Mouse (Mus musculus): ENCODE measurements around the gene Kctd14. TPM values are rescaled to one million over a fixed set of nuclear protein-coding genes. Genes with fewer than 3 reads are reported as not detected.
"Not testable (repeated sequence)": the region's sequence is repeated elsewhere in the genome, so short reads cannot be mapped to it uniquely, and the experiment has no call there.

Gene Kctd14
- polyA plus RNA-seq (2015; fragmentation: Nextera tagmentation; extraction: Ambion mirVana), result 1.4 and 1.5 TPM in 2 replicates

GRCm38 (mm10) chr7:97451023-97451422 is at the start of gene Kctd14:
Kctd14 (plus strand) TSS chr7:97451323.
- not testable (repeated sequence) for H3K27ac ChIP-seq (ENCODE audit: low read length); H3K27me3 ChIP-seq (ENCODE audit: control insufficient read depth, insufficient read depth, low read length); H3K9me3 ChIP-seq (replicated peaks; ENCODE audit: control insufficient read depth, low read length); ATAC-seq (replicated peaks; ENCODE audit: extremely low read depth, insufficient read depth, low FRiP score); H3K9ac ChIP-seq (ENCODE audit: low read length); H3K4me3 ChIP-seq (ENCODE audit: low read length); H3K36me3 ChIP-seq (ENCODE audit: control insufficient read depth, insufficient read depth)
- Histone ChIP-seq H3K4me1 (ENCODE audit: control insufficient read depth, insufficient read depth, low read length) (peaks cover 18% of the 10 kb centered on the region), H3K4me2 (ENCODE audit: low read depth, low read length) (peak within 1 kb of the TSS; percentile 19; the same call in 1 of the 2 replicates)
- 55% methylated on average over 2 of the region's 2 CpGs for WGBS

- Histone ChIP-seq H3K4me3 (ENCODE audit: low read length) (no peak overlapping the region), H3K9ac (ENCODE audit: low read length) (no peak overlapping the region), H3K27me3 (ENCODE audit: control insufficient read depth, insufficient read depth, low read length) (no peaks in the 10 kb centered on the region), H3K27ac (ENCODE audit: low read length) (no peak overlapping the region), H3K4me2 (ENCODE audit: low read depth, low read length) (no peak overlapping the region), H3K4me1 (ENCODE audit: control insufficient read depth, insufficient read depth, low read length) (peaks cover 5% of the 10 kb centered on the region), H3K9me3 (replicated peaks; ENCODE audit: control insufficient read depth, low read length) (peaks cover under 1% of the 10 kb centered on the region; the same call in 1 of the 2 replicates), H3K36me3 (ENCODE audit: control insufficient read depth, insufficient read depth) (peaks cover 52% of the 10 kb centered on the region)
- no peak for ATAC-seq (replicated peaks; ENCODE audit: extremely low read depth, insufficient read depth, low FRiP score)
- 83% methylated on average over 10 of the region's 10 CpGs for WGBS
These were observed 44.0 kb upstream of the Kctd14 start for GRCm38 (mm10) chr7:97407145-97407544.

DNA sequence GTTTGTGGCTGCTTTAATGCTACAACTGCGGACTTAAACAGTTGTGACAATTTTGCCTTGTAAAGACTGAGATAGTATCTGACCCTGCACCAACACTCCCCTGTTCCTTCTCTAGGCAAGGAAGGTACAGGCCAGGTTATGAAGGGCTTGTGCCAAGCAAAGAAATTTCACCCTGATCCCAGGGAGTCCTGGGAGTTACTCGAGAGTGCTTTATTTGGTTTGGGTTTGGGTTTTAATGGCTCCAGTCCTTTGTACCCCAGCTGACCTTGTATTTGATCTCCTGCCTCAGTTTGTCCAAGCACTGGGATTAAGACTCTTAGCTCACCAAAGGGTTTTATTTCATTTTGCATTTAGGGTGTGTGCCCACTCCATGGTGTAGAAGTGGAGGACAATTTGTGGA is 40.0 kb upstream of the Kctd14 start:
- Histone ChIP-seq H3K4me3 (ENCODE audit: low read length) (no peak overlapping the region), H3K9ac (ENCODE audit: low read length) (no peak overlapping the region), H3K27ac (ENCODE audit: low read length) (no peak overlapping the region), H3K4me2 (ENCODE audit: low read depth, low read length) (no peak overlapping the region), H3K27me3 (ENCODE audit: control insufficient read depth, insufficient read depth, low read length) (no peaks in the 10 kb centered on the region), H3K36me3 (ENCODE audit: control insufficient read depth, insufficient read depth) (peaks cover 40% of the 10 kb centered on the region), H3K9me3 (replicated peaks; ENCODE audit: control insufficient read depth, low read length) (no peaks in the 10 kb centered on the region), H3K4me1 (ENCODE audit: control insufficient read depth, insufficient read depth, low read length) (0 out of 2 replicates have a peak, but pooled peaks cover 6% of the 10 kb centered on the region)
- no peak for ATAC-seq (replicated peaks; ENCODE audit: extremely low read depth, insufficient read depth, low FRiP score)
- WGBS, result 92% methylated on average over 2 of the region's 2 CpGs

- no peak overlapping the region for H3K4me3 ChIP-seq (ENCODE audit: low read length)
- ATAC-seq (replicated peaks; ENCODE audit: extremely low read depth, insufficient read depth, low FRiP score), result no peak
- H3K9ac ChIP-seq (ENCODE audit: low read length), result no peak overlapping the region
- peaks cover 40% of the 10 kb centered on the region for H3K36me3 ChIP-seq (ENCODE audit: control insufficient read depth, insufficient read depth)
- 0 out of 2 replicates have a peak, but pooled peaks cover 6% of the 10 kb centered on the region for H3K4me1 ChIP-seq (ENCODE audit: control insufficient read depth, insufficient read depth, low read length)
- 83% methylated on average over 3 of the region's 3 CpGs for WGBS
- no peaks in the 10 kb centered on the region for H3K27me3 ChIP-seq (ENCODE audit: control insufficient read depth, insufficient read depth, low read length)
- H3K4me2 ChIP-seq (ENCODE audit: low read depth, low read length), result no peak overlapping the region
- H3K27ac ChIP-seq (ENCODE audit: low read length), result no peak overlapping the region
- no peaks in the 10 kb centered on the region for H3K9me3 ChIP-seq (replicated peaks; ENCODE audit: control insufficient read depth, low read length)
These were observed 39.5 kb upstream of the Kctd14 start for GRCm38 (mm10) chr7:97411575-97411974.

DNA sequence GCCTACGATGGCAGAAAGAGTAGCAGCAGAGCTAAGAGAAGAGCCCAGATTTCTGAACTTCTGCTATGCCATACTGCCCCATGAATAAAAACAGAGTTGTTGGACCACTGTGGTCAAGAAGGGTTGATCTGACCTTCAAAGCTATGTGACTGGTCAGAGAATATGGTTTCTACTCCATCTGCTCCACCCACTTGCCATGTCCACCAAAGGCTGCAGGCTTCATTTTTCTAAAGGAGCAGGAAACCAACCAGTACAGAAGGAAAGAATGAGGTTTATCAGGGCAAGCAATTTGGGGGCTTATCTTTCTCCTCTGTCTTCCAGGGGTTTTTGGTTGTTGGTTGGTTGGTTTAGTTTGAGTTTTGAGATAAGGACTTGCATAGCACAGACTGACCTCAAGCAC is 37.1 kb upstream of the Kctd14 start:
- H3K4me3 ChIP-seq (ENCODE audit: low read length), result no peak overlapping the region
- peaks cover 21% of the 10 kb centered on the region for H3K36me3 ChIP-seq (ENCODE audit: control insufficient read depth, insufficient read depth)
- H3K27me3 ChIP-seq (ENCODE audit: control insufficient read depth, insufficient read depth, low read length), result no peaks in the 10 kb centered on the region
- H3K27ac ChIP-seq (ENCODE audit: low read length), result no peak overlapping the region
- no peak overlapping the region for H3K9ac ChIP-seq (ENCODE audit: low read length)
- WGBS, result 89% methylated on average over 1 of the region's 1 CpGs
- H3K4me1 ChIP-seq (ENCODE audit: control insufficient read depth, insufficient read depth, low read length), result peaks cover 16% of the 10 kb centered on the region; the same call in 1 of the 2 replicates
- no peak overlapping the region for H3K4me2 ChIP-seq (ENCODE audit: low read depth, low read length)
- ATAC-seq (replicated peaks; ENCODE audit: extremely low read depth, insufficient read depth, low FRiP score), result no peak
- H3K9me3 ChIP-seq (replicated peaks; ENCODE audit: control insufficient read depth, low read length), result no peaks in the 10 kb centered on the region

DNA sequence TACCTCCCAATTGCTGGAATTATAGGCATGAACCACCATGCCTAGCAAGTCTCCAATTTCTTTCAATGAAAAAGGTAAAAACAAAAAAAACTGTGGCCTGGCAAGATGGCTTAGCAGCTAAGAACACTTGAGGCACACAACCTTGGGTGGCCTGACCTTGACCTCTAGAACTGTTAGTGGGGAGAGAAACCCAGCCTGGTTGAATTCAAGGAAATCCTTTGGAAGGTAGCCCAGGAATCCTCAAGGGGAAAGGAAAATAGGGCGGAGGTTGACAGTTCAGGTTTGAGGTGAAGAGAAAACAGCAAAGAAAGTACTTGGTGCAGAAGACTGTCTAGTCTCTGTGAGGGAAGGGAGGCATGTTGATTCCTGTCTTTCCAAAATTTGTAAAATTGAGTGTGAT is 36.7 kb upstream of the Kctd14 start:
- H3K36me3 ChIP-seq (ENCODE audit: control insufficient read depth, insufficient read depth), result peaks cover 16% of the 10 kb centered on the region
- 55% methylated on average over 1 of the region's 1 CpGs for WGBS
- H3K9me3 ChIP-seq (replicated peaks; ENCODE audit: control insufficient read depth, low read length), result no peaks in the 10 kb centered on the region
- no peak overlapping the region for H3K4me2 ChIP-seq (ENCODE audit: low read depth, low read length)
- H3K4me1 ChIP-seq (ENCODE audit: control insufficient read depth, insufficient read depth, low read length), result peaks cover 16% of the 10 kb centered on the region; the same call in 1 of the 2 replicates
- H3K9ac ChIP-seq (ENCODE audit: low read length), result no peak overlapping the region
- no peak overlapping the region for H3K27ac ChIP-seq (ENCODE audit: low read length)
- H3K27me3 ChIP-seq (ENCODE audit: control insufficient read depth, insufficient read depth, low read length), result no peaks in the 10 kb centered on the region
- no peak overlapping the region for H3K4me3 ChIP-seq (ENCODE audit: low read length)
- ATAC-seq (replicated peaks; ENCODE audit: extremely low read depth, insufficient read depth, low FRiP score), result no peak

- Histone ChIP-seq H3K4me2 (ENCODE audit: low read depth, low read length) (no peak overlapping the region), H3K4me1 (ENCODE audit: control insufficient read depth, insufficient read depth, low read length) (peaks cover 16% of the 10 kb centered on the region; the same call in 1 of the 2 replicates), H3K9me3 (replicated peaks; ENCODE audit: control insufficient read depth, low read length) (no peaks in the 10 kb centered on the region), H3K36me3 (ENCODE audit: control insufficient read depth, insufficient read depth) (peaks cover 10% of the 10 kb centered on the region), H3K27ac (ENCODE audit: low read length) (no peak overlapping the region), H3K9ac (ENCODE audit: low read length) (no peak overlapping the region), H3K4me3 (ENCODE audit: low read length) (no peak overlapping the region), H3K27me3 (ENCODE audit: control insufficient read depth, insufficient read depth, low read length) (no peaks in the 10 kb centered on the region)
- 50% methylated on average over 9 of the region's 9 CpGs for WGBS
- no peak for ATAC-seq (replicated peaks; ENCODE audit: extremely low read depth, insufficient read depth, low FRiP score)
These were observed 36.0 kb upstream of the Kctd14 start for GRCm38 (mm10) chr7:97414915-97415687.

DNA sequence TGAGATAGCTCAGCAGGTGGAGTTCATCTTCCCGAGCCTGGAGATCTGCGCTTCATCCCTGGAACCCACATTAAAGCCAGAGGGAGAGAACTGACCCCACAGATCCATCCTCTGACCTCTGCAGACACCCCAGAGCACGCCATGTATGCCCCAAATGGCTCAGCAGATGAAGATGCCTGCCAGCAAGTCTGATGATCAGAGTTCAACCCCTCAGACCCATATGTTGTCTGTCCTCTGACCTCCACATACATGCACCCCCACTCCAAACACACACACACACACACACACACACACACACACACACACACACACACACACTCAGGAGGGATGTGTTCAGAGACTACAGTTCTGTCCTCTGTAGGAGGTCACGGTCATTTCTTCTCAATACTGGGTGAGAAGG is 34.6 kb upstream of the Kctd14 start:
- H3K4me3 ChIP-seq (ENCODE audit: low read length), result no peak overlapping the region
- ATAC-seq (replicated peaks; ENCODE audit: extremely low read depth, insufficient read depth, low FRiP score), result no peak

More for the DNA sequence above, 34.6 kb upstream of the Kctd14 start:
- H3K27ac ChIP-seq (ENCODE audit: low read length), result no peak overlapping the region
- H3K36me3 ChIP-seq (ENCODE audit: control insufficient read depth, insufficient read depth), result no peaks in the 10 kb centered on the region
- H3K4me1 ChIP-seq (ENCODE audit: control insufficient read depth, insufficient read depth, low read length), result peaks cover 19% of the 10 kb centered on the region; the same call in 1 of the 2 replicates
- H3K9ac ChIP-seq (ENCODE audit: low read length), result no peak overlapping the region
- H3K27me3 ChIP-seq (ENCODE audit: control insufficient read depth, insufficient read depth, low read length), result no peaks in the 10 kb centered on the region
- 89% methylated on average over 4 of the region's 4 CpGs for WGBS
- H3K4me2 ChIP-seq (ENCODE audit: low read depth, low read length), result no peak overlapping the region
- no peaks in the 10 kb centered on the region for H3K9me3 ChIP-seq (replicated peaks; ENCODE audit: control insufficient read depth, low read length)

Data from heart, embryonic 16.5 days (tissue).